In the genomic region with DNA sequence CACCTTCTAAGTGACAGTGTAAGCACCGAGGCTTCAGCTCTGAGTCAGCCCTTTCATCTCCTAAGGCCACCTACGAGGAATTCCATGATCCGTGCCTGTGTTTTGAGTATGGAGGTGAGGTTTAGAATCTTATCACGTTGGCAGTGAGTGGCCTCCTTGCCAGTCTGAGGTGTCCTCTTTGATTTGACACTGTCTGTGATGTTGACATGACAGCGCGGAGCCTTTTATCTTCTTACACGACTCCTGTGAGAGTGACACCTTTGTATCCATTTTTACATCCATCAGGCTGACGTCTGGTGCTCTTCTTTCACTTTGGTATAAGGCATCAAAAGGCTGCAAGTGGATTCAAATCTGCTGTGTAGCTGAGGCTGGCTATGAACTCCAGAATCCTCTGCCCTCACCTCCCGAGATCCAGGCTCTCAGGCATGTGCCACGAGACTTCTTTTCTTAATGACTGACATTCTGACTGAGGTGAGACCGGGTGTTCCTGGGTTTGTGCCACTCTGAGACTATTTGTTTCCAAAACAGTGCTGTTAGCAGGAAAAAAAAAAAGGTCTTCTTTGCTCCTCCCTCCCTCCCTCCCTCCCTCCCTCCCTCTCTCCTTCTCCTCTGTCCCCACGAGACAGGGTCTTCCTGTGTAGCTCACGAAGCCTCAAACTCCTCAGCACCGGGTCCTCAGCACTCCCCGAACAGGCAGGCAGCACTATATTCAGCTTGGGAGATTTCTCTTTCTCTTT, we compare ENCODE assay signal across 17 mouse cellular contexts. TPM values are rescaled to one million over a fixed set of nuclear protein-coding genes. Genes with fewer than 3 reads are reported as not detected.
DNase-seq lines count a peak whose midpoint lies in the region; ATAC-seq and TF ChIP-seq lines count a peak whose summit lies in the region.
"Had no signal": no experiment of that assay in that cellular context is flagged by ENCODE, and none has a peak within 500 bp of the region (broad histone marks: within the 10 kb centered on the region; RNA-seq: fewer than 3 reads in every experiment).

No protein-coding gene starts in this region.

- no peak for TF ChIP-seq RAD21 in MEL (IDR thresholded peaks at IDR 0.05; ENCODE audit: low read depth, low read length)

- no peak for DNase-seq in heart, postnatal 4 days
- DNase-seq in lung, postnatal 14 days = no peak
- DNase-seq in MEL (ENCODE audit: low read depth, low spot score) = no peak
- DNase-seq in retina, embryonic 14.5 days (ENCODE audit: low spot score) = no peak
- DNase-seq in embryo, embryonic 9.5 days (ENCODE audit: extremely low spot score) = no peak
- DNase-seq: adrenal gland, postnatal 36 days; cerebellum, adult 9-10 months; kidney, postnatal 36 days; layer of hippocampus, postnatal 36 days; retina, postnatal 1 day; thymus, postnatal 36 days had no signal

- H3K79me2 ChIP-seq in MEL (ENCODE audit: control insufficient read depth, insufficient read depth, low read length, poor library complexity) = no peaks in the 10 kb centered on the region

- TF ChIP-seq EP300 in MEL (IDR thresholded peaks at IDR 0.05; ENCODE audit: low read depth in 1 of 2, low read length in 2 of 2) = no peak

- peaks cover 5% of the 10 kb centered on the region; the same call in 1 of the 2 replicates for H3K4me1 ChIP-seq in heart, embryonic 11.5 days (ENCODE audit: control insufficient read depth, insufficient read depth, low read length)
- no peaks in the 10 kb centered on the region for H3K4me1 ChIP-seq in lung, embryonic 15.5 days
- H3K4me1 ChIP-seq in MEL (ENCODE audit: control insufficient read depth in 1 of 2, insufficient read depth in 2 of 2, low read length in 2 of 2) = no peaks in the 10 kb centered on the region; a peak in 1 of 4 replicates
- H3K4me1 ChIP-seq in midbrain, embryonic 15.5 days = no peaks in the 10 kb centered on the region
- H3K4me1 ChIP-seq: intestine, embryonic 15.5 days; limb, embryonic 13.5 days; neural tube, embryonic 12.5 days had no signal

- 28% methylated on average over 15 of the region's 15 CpGs for WGBS in heart, embryonic 11.5 days (ENCODE audit: insufficient replicate concordance)
- WGBS in lung, embryonic 15.5 days = 26% methylated on average over 15 of the region's 15 CpGs
- 54% methylated on average over 15 of the region's 15 CpGs for WGBS in midbrain, embryonic 15.5 days

- no peak overlapping the region for H3K9ac ChIP-seq in heart, embryonic 11.5 days (ENCODE audit: low read depth, low read length)
- H3K9ac ChIP-seq in lung, embryonic 15.5 days = no peak overlapping the region
- no peak overlapping the region for H3K9ac ChIP-seq in MEL (ENCODE audit: control insufficient read depth, low read depth, low read length, poor library complexity, severe bottlenecking)
- no peak overlapping the region for H3K9ac ChIP-seq in midbrain, embryonic 15.5 days
- H3K9ac ChIP-seq: intestine, embryonic 15.5 days; limb, embryonic 13.5 days; neural tube, embryonic 12.5 days had no signal

- no peaks in the 10 kb centered on the region for H3K36me3 ChIP-seq in heart, embryonic 11.5 days (ENCODE audit: control insufficient read depth, insufficient read depth, low read length)
- no peaks in the 10 kb centered on the region for H3K36me3 ChIP-seq in lung, embryonic 15.5 days
- H3K36me3 ChIP-seq in MEL (ENCODE audit: control insufficient read depth in 1 of 2, insufficient read depth in 2 of 2, low read length in 2 of 2) = no peaks in the 10 kb centered on the region
- no peaks in the 10 kb centered on the region for H3K36me3 ChIP-seq in midbrain, embryonic 15.5 days (replicated peaks)
- H3K36me3 ChIP-seq: intestine, embryonic 15.5 days; limb, embryonic 13.5 days had no signal

- peak overlapping the region; percentile 38 for H3K4me2 ChIP-seq in heart, embryonic 11.5 days
- H3K4me2 ChIP-seq in lung, embryonic 15.5 days = peak overlapping the region; percentile 13; the same call in 1 of the 2 replicates
- H3K4me2 ChIP-seq in midbrain, embryonic 15.5 days = no peak overlapping the region
- H3K4me2 ChIP-seq: intestine, embryonic 15.5 days; limb, embryonic 13.5 days; neural tube, embryonic 12.5 days had no signal

- no peak for ATAC-seq in heart, embryonic 11.5 days (replicated peaks; ENCODE audit: insufficient number of reproducible peaks, low FRiP score, low TSS enrichment)
- no peak for ATAC-seq in lung, embryonic 15.5 days (ENCODE audit: borderline replicate concordance, extremely low read depth, low FRiP score, low TSS enrichment)
- peak; percentile 73 for ATAC-seq in midbrain, embryonic 15.5 days (replicated peaks)
- ATAC-seq: intestine, embryonic 15.5 days had no signal

- 0 out of 2 replicates have a peak overlapping the region, but pooled peaks have one; percentile 5 for H3K4me3 ChIP-seq in heart, embryonic 11.5 days (ENCODE audit: low read depth, low read length)
- H3K4me3 ChIP-seq in lung, embryonic 15.5 days = no peak overlapping the region
- peak overlapping the region; percentile 31 to 55 for H3K4me3 ChIP-seq in MEL (ENCODE audit: control insufficient read depth in 1 of 2, insufficient read depth in 1 of 2, low read depth in 2 of 2, low read length in 2 of 2)
- no peak overlapping the region for H3K4me3 ChIP-seq in midbrain, embryonic 15.5 days
- H3K4me3 ChIP-seq: intestine, embryonic 15.5 days; limb, embryonic 13.5 days; neural tube, embryonic 12.5 days had no signal

- TF ChIP-seq POLR2A in MEL (IDR thresholded peaks at IDR 0.05; ENCODE audit: control insufficient read depth in 1 of 2, insufficient read depth in 1 of 2, low read depth in 1 of 2, low read length in 2 of 2, poor library complexity in 1 of 2) = no peak

- TF ChIP-seq CTCF in MEL (IDR thresholded peaks at IDR 0.05 in 2 of 3, conservative IDR thresholded peaks at IDR 0.05 in 1 of 3; ENCODE audit: control insufficient read depth in 1 of 3, insufficient read depth in 1 of 3, low read depth in 2 of 3, low read length in 3 of 3, poor library complexity in 1 of 3, severe bottlenecking in 1 of 3) = no peak

- no peaks in the 10 kb centered on the region for H3K27me3 ChIP-seq in heart, embryonic 11.5 days (ENCODE audit: control insufficient read depth, insufficient read depth, low read length)
- H3K27me3 ChIP-seq in lung, embryonic 15.5 days = no peaks in the 10 kb centered on the region
- no peaks in the 10 kb centered on the region for H3K27me3 ChIP-seq in MEL (ENCODE audit: control insufficient read depth in 1 of 2, insufficient read depth in 2 of 2, low read length in 2 of 2)
- no peaks in the 10 kb centered on the region for H3K27me3 ChIP-seq in midbrain, embryonic 15.5 days (replicated peaks)
- H3K27me3 ChIP-seq: intestine, embryonic 15.5 days; limb, embryonic 13.5 days; neural tube, embryonic 12.5 days had no signal

- H3K9me3 ChIP-seq in heart, embryonic 11.5 days (replicated peaks; ENCODE audit: control insufficient read depth, low read length) = no peaks in the 10 kb centered on the region
- H3K9me3 ChIP-seq in lung, embryonic 15.5 days = no peaks in the 10 kb centered on the region
- no peaks in the 10 kb centered on the region for H3K9me3 ChIP-seq in MEL (replicated peaks; ENCODE audit: insufficient read depth, low read length)
- H3K9me3 ChIP-seq in midbrain, embryonic 15.5 days = no peaks in the 10 kb centered on the region
- H3K9me3 ChIP-seq: intestine, embryonic 15.5 days; limb, embryonic 13.5 days; neural tube, embryonic 12.5 days had no signal

- H3K27ac ChIP-seq in heart, embryonic 11.5 days (ENCODE audit: low read depth, low read length) = no peak overlapping the region
- H3K27ac ChIP-seq in lung, embryonic 15.5 days = no peak overlapping the region
- H3K27ac ChIP-seq in MEL (ENCODE audit: control insufficient read depth, low read depth, low read length) = no peak overlapping the region
- H3K27ac ChIP-seq in midbrain, embryonic 15.5 days = no peak overlapping the region
- H3K27ac ChIP-seq: intestine, embryonic 15.5 days; limb, embryonic 13.5 days; neural tube, embryonic 12.5 days had no signal

TF ChIP-seq in MEL, 35 proteins besides CTCF, POLR2A, EP300 and RAD21:
- no peak for TF ChIP-seq NRF1 (IDR thresholded peaks at IDR 0.05; ENCODE audit: insufficient read depth, low read depth, low read length, poor library complexity, severe bottlenecking)
- no peak for TF ChIP-seq POLR2AphosphoS5 (IDR thresholded peaks at IDR 0.05; ENCODE audit: borderline replicate concordance, low read depth, low read length)
- TF ChIP-seq MEF2A (IDR thresholded peaks at IDR 0.05; ENCODE audit: extremely low read depth, insufficient replicate concordance, low read depth, low read length, poor library complexity, severe bottlenecking) = no peak
- no peak for TF ChIP-seq CHD1 (IDR thresholded peaks at IDR 0.05; ENCODE audit: low read depth, low read length)

RNA-seq across cellular contexts. Expression of a gene that starts 23.9 kb away (rescaled TPM):
- polyA plus RNA-seq in heart, embryonic 11.5 days (2014; fragmentation: Nextera tagmentation; extraction: Ambion mirVana) = 23.0 and 31.8 TPM in 2 replicates
- total RNA-seq in heart, postnatal 4 days (2021) = 10 to 100 TPM; 15.2 to 17.0 TPM
- polyA plus RNA-seq in lung, embryonic 15.5 days (2015; fragmentation: Nextera tagmentation; extraction: Ambion mirVana) = 31.3 and 34.8 TPM in 2 replicates
- total RNA-seq in MEL (2012; rRNA removed) = 16.7 and 21.9 TPM in 2 replicates
- 10 to 100 TPM in 1 of 2 experiments, not detected in 1; 25.7 TPM for polyA plus RNA-seq in MEL (2012; ENCODE audit: insufficient read depth in 1 of 2, insufficient read length in 2 of 2, low read depth in 1 of 2, low replicate concordance in 2 of 2, missing spikeins in 1 of 2)
- polyA plus RNA-seq in midbrain, embryonic 15.5 days (2015; fragmentation: Nextera tagmentation; extraction: Ambion mirVana) = 33.8 and 37.0 TPM in 2 replicates

RNA-seq across cellular contexts. Expression of a gene that starts 24.0 kb away (rescaled TPM):
- polyA plus RNA-seq in heart, embryonic 11.5 days (2014; fragmentation: Nextera tagmentation; extraction: Ambion mirVana) = 34.6 and 48.4 TPM in 2 replicates
- 10 to 100 TPM; 32.5 to 35.4 TPM for total RNA-seq in heart, postnatal 4 days (2021)
- polyA plus RNA-seq in lung, embryonic 15.5 days (2015; fragmentation: Nextera tagmentation; extraction: Ambion mirVana) = 29.7 and 30.1 TPM in 2 replicates
- total RNA-seq in MEL (2012; rRNA removed) = 42.0 and 43.3 TPM in 2 replicates
- polyA plus RNA-seq in MEL (2012; ENCODE audit: insufficient read depth in 1 of 2, insufficient read length in 2 of 2, low read depth in 1 of 2, low replicate concordance in 2 of 2, missing spikeins in 1 of 2) = 100 to 1,000 TPM in 1 of 2 experiments, 10 to 100 TPM in 1; 96.9 to 482 TPM
- 54.0 and 57.5 TPM in 2 replicates for polyA plus RNA-seq in midbrain, embryonic 15.5 days (2015; fragmentation: Nextera tagmentation; extraction: Ambion mirVana)

Comparison
In these comparisons a context has a peak if more than half of its experiments do, and no peak if none do; other contexts are left out.
1. H3K4me3 ChIP-seq: peak in heart, embryonic 11.5 days (single experiment) and MEL (2 of 2); none in lung, embryonic 15.5 days (single experiment) and midbrain, embryonic 15.5 days (single experiment).